Mouse (Mus musculus): ENCODE measurements around the gene Sh2d6. TPM values are rescaled to one million over a fixed set of nuclear protein-coding genes. Genes with fewer than 3 reads are reported as not detected.
A peak's percentile ranks its signal among the peaks of the same experiment; 100 is the strongest.
"Not testable (repeated sequence)": the region's sequence is repeated elsewhere in the genome, so short reads cannot be mapped to it uniquely, and the experiment has no call there.

Gene Sh2d6
- polyA plus RNA-seq, 1 experiment from 2014 or later = not detected

DNA sequence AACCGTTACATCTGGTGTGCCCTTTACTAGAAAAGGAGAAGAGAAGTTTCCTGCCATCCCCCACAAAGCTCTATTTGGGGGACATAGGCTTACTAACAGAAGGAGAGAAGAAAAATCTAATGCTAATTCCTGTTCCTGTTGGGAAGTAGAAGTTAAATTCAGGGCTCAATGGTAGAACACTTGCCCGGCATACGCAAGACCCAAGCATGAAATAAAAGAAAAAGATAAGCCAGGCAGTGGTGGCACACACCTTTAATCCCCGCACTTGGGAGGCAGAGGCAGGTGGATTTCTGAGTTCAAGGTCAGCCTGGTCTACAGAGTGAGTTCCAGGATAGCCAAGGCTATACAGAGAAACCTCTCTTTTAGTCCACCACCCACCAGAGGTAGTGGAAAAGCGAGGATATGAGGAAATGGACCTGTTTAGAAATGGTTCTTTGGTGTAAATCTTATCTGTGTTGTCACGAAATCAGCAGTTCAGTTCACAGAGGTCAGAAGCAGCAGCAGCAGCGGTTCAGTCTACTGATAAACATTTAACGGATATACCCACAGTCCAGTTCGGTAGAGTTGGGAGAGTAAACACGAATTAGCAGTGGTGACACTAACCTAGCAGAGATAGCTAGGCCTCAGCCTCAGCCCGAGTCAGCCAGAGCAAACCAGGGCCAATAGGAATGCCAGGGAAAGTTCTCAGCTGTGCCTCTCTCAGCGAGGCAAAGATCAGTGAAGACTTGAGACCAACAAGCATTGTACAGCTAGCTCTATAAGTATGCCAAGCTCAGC, 41.7 kb downstream of the Sh2d6 start:
- Histone ChIP-seq H3K27me3 (ENCODE audit: control insufficient read depth, insufficient read depth, low read length) (no peaks in the 10 kb centered on the region), H3K4me1 (ENCODE audit: control insufficient read depth, insufficient read depth, low read length) (no peaks in the 10 kb centered on the region), H3K9me3 (ENCODE audit: control insufficient read depth, low read length) (no peaks in the 10 kb centered on the region), H3K36me3 (ENCODE audit: control insufficient read depth, insufficient read depth, low read length) (no peaks in the 10 kb centered on the region), H3K27ac (ENCODE audit: low read depth, low read length) (no peak overlapping the region), H3K4me3 (ENCODE audit: low read length) (no peak overlapping the region), H3K9ac (ENCODE audit: low read depth, low read length) (no peak overlapping the region), H3K4me2 (replicated peaks; ENCODE audit: low read depth, low read length) (no peak overlapping the region)
- ATAC-seq (ENCODE audit: low FRiP score, low TSS enrichment) = no peak
- 87% methylated on average over 12 of the region's 12 CpGs for WGBS

DNA sequence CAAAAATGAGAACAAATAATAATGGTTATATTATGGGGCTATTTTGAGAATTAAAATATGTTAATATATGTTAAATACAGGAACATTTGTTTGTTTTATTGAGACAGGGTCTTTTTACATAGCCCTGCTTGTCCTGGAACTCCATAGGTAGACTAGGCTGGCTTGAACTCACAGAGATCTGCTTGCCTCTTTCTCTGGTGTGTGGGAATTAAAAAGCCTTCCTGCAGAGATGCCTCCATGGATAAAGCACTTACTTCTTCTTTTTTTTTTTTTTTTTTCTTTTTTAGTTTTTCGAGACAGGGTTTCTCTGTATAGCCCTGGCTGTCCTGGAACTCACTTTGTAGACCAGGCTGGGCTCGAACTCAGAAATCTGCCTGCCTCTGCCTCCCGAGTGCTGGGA, 42.8 kb downstream of the Sh2d6 start:
- H3K27ac ChIP-seq (ENCODE audit: low read depth, low read length); H3K9ac ChIP-seq (ENCODE audit: low read depth, low read length); ATAC-seq (ENCODE audit: low FRiP score, low TSS enrichment); H3K27me3 ChIP-seq (ENCODE audit: control insufficient read depth, insufficient read depth, low read length); H3K4me2 ChIP-seq (replicated peaks; ENCODE audit: low read depth, low read length); H3K4me3 ChIP-seq (ENCODE audit: low read length); H3K36me3 ChIP-seq (ENCODE audit: control insufficient read depth, insufficient read depth, low read length); H3K9me3 ChIP-seq (ENCODE audit: control insufficient read depth, low read length); H3K4me1 ChIP-seq (ENCODE audit: control insufficient read depth, insufficient read depth, low read length): not testable (repeated sequence)
- 88% methylated on average over 3 of the region's 3 CpGs for WGBS

DNA sequence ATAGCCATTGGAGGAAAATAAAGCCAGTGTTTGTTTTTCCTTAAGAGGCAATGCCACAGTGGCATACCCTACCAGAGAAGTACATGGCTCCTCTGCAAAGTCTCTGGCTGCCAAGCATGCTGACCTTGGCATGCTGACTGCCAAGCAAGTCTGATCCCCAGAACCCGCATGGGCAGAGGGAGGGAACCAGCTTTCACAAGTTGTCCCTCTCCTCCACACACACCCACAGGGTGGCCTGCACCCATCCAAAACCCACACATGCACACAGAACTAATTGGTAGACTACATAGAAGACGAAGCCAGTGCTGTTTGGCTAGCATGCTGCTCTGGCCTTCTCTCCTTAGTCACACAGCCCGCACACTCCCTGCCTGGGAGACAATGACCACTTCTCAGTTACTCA, 43.9 kb downstream of the Sh2d6 start:
- no peak overlapping the region for H3K4me3 ChIP-seq (ENCODE audit: low read length)
- no peak overlapping the region for H3K4me2 ChIP-seq (replicated peaks; ENCODE audit: low read depth, low read length)
- no peak overlapping the region for H3K27ac ChIP-seq (ENCODE audit: low read depth, low read length)
- no peaks in the 10 kb centered on the region for H3K9me3 ChIP-seq (ENCODE audit: control insufficient read depth, low read length)
- ATAC-seq (ENCODE audit: low FRiP score, low TSS enrichment) = no peak
- no peaks in the 10 kb centered on the region for H3K27me3 ChIP-seq (ENCODE audit: control insufficient read depth, insufficient read depth, low read length)
- H3K9ac ChIP-seq (ENCODE audit: low read depth, low read length) = no peak overlapping the region
- no peaks in the 10 kb centered on the region for H3K36me3 ChIP-seq (ENCODE audit: control insufficient read depth, insufficient read depth, low read length)
- WGBS = 93% methylated on average over 3 of the region's 3 CpGs
- H3K4me1 ChIP-seq (ENCODE audit: control insufficient read depth, insufficient read depth, low read length) = no peaks in the 10 kb centered on the region

DNA sequence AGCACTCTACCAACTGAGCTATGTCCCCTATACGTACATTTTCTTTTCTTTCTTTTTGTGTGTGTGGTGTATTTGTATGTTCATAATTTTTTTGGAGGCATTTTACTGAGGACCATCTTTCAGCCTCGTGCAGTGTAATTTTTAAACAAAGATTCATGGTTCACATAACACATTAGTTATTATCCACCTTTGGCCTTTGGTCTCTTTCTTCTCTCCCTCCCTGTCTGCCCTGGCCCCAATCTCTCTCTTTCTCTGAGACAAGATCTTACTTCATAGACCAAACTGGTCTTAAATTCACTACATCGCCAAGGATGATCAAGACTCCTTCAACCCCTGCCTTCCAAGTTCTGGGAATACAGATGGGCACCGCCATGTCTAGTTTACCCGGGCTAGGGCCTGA, 44.7 kb downstream of the Sh2d6 start:
- no peaks in the 10 kb centered on the region for H3K4me1 ChIP-seq (ENCODE audit: control insufficient read depth, insufficient read depth, low read length)
- H3K27me3 ChIP-seq (ENCODE audit: control insufficient read depth, insufficient read depth, low read length) = no peaks in the 10 kb centered on the region
- no peaks in the 10 kb centered on the region for H3K36me3 ChIP-seq (ENCODE audit: control insufficient read depth, insufficient read depth, low read length)
- 90% methylated on average over 5 of the region's 5 CpGs for WGBS
- H3K27ac ChIP-seq (ENCODE audit: low read depth, low read length) = no peak overlapping the region
- H3K9ac ChIP-seq (ENCODE audit: low read depth, low read length) = no peak overlapping the region
- H3K4me3 ChIP-seq (ENCODE audit: low read length) = no peak overlapping the region
- H3K4me2 ChIP-seq (replicated peaks; ENCODE audit: low read depth, low read length) = no peak overlapping the region
- no peak for ATAC-seq (ENCODE audit: low FRiP score, low TSS enrichment)
- no peaks in the 10 kb centered on the region for H3K9me3 ChIP-seq (ENCODE audit: control insufficient read depth, low read length)

DNA sequence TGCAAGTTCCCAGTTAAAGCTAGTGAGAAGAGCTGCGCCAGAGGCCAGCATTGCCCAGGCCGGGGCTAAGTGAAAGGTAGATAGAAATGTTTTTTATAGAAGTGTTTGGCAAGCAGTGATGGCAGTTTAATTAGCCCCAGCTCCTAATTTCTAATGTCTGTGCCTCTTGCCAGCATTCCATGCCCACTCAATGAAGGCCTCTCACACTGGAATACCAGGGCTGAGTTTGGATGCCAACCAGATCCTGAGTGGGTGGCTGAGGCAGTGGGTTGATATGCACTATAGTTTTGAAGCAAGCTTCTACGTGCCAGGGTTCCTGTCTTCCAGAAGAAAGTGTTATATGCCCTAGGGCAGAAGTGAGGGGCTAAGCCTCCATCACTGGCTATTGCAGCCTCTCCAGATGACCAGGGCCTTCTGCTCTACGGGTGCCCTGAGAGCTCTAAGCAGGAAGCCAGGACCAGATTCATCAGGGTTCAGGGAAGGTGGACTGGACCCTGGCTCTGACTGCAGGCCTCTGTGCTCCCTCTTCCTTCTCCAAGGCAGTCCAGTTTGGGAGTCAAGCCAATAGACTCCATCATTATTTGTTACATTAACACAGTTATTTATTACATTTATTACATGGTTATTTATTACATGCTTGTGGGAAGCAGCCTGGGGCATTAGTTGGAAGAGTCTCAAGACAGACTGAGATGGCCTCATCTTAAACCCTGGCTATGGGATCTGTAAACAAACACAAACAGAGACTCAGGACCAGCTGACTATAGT, 46.1 kb downstream of the Sh2d6 start:
- ATAC-seq (ENCODE audit: low FRiP score, low TSS enrichment) = no peak

DNA sequence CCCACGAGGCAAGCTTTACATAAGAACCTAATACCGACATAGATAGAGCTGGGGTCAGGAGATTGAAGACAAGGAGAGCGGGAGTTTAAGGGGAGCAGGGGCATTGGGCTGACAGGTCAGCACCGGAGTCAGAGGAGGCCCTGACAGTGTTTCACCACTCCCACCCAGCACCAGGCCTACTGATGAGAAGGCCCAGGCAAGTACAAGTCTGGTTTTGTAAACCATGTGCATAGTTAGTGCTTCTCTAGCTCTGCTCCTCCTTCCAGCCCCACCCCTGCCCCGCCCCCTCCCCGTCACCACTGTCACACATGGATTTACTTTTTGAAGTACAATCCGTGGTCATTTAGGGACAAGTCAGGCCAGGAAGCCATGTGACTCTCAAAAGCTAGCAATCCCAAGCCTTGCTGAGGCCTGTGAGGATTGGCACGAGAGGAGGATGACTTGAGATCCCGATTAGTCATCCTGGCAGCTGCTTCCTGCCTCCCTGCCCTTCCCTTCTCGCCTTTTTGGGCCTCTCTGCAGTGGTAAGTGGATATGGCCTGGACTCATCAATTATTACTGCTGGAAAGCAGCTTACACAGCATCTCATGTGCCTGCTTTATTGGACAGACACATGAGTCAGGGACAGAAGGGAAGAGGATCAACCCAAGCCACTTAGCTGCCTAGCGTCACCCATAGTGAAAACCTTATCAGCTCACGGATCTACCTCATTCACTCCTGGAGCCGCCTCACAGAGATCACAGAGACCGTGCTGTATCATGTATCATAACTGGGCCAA, 48.1 kb downstream of the Sh2d6 start:
- Histone ChIP-seq H3K27me3 (ENCODE audit: control insufficient read depth, insufficient read depth, low read length) (no peaks in the 10 kb centered on the region), H3K9ac (ENCODE audit: low read depth, low read length) (no peak overlapping the region), H3K9me3 (ENCODE audit: control insufficient read depth, low read length) (no peaks in the 10 kb centered on the region), H3K4me1 (ENCODE audit: control insufficient read depth, insufficient read depth, low read length) (no peaks in the 10 kb centered on the region), H3K4me3 (ENCODE audit: low read length) (no peak overlapping the region), H3K4me2 (replicated peaks; ENCODE audit: low read depth, low read length) (no peak overlapping the region), H3K36me3 (ENCODE audit: control insufficient read depth, insufficient read depth, low read length) (no peaks in the 10 kb centered on the region), H3K27ac (ENCODE audit: low read depth, low read length) (no peak overlapping the region)
- peak; percentile 84 for ATAC-seq (ENCODE audit: low FRiP score, low TSS enrichment)
- 25% methylated on average over 14 of the region's 14 CpGs for WGBS

More for the DNA sequence above, 46.1 kb downstream of the Sh2d6 start:
- H3K27ac ChIP-seq (ENCODE audit: low read depth, low read length) = no peak overlapping the region
- no peaks in the 10 kb centered on the region for H3K27me3 ChIP-seq (ENCODE audit: control insufficient read depth, insufficient read depth, low read length)
- H3K4me1 ChIP-seq (ENCODE audit: control insufficient read depth, insufficient read depth, low read length) = no peaks in the 10 kb centered on the region
- 79% methylated on average over 4 of the region's 4 CpGs for WGBS
- no peak overlapping the region for H3K4me3 ChIP-seq (ENCODE audit: low read length)
- no peak overlapping the region for H3K9ac ChIP-seq (ENCODE audit: low read depth, low read length)
- H3K4me2 ChIP-seq (replicated peaks; ENCODE audit: low read depth, low read length) = no peak overlapping the region
- no peaks in the 10 kb centered on the region for H3K36me3 ChIP-seq (ENCODE audit: control insufficient read depth, insufficient read depth, low read length)
- no peaks in the 10 kb centered on the region for H3K9me3 ChIP-seq (ENCODE audit: control insufficient read depth, low read length)

DNA sequence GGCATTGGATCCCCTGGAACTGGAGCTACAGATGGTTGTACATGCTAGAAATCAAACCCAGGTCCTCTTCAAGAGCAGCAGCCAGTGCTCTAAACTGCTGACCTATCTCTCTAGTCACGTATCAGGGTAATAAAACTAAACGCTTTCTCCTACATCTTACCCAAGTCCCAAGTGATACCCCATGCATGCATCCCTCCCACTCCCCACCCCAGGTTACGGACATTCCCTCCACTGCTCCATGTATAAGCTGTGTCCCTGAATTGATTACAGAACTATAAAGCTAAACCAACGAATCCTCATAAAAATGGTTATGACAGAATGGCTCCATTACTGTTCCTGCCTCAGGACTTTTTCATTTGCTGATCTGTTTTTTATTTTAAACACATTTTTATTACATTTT, 55.3 kb downstream of the Sh2d6 start:
- H3K4me1 ChIP-seq (ENCODE audit: control insufficient read depth, insufficient read depth, low read length) = peaks cover 4% of the 10 kb centered on the region; the same call in 1 of the 2 replicates
- H3K4me3 ChIP-seq (ENCODE audit: low read length) = no peak overlapping the region
- H3K9me3 ChIP-seq (ENCODE audit: control insufficient read depth, low read length) = no peaks in the 10 kb centered on the region
- no peaks in the 10 kb centered on the region for H3K27me3 ChIP-seq (ENCODE audit: control insufficient read depth, insufficient read depth, low read length)
- 0 out of 2 replicates have a peak, but pooled peaks have one; percentile 25 for ATAC-seq (ENCODE audit: low FRiP score, low TSS enrichment)
- WGBS = 55% methylated on average over 4 of the region's 4 CpGs
- H3K36me3 ChIP-seq (ENCODE audit: control insufficient read depth, insufficient read depth, low read length) = no peaks in the 10 kb centered on the region
- H3K27ac ChIP-seq (ENCODE audit: low read depth, low read length) = no peak overlapping the region
- H3K9ac ChIP-seq (ENCODE audit: low read depth, low read length) = no peak overlapping the region
- H3K4me2 ChIP-seq (replicated peaks; ENCODE audit: low read depth, low read length) = no peak overlapping the region

DNA sequence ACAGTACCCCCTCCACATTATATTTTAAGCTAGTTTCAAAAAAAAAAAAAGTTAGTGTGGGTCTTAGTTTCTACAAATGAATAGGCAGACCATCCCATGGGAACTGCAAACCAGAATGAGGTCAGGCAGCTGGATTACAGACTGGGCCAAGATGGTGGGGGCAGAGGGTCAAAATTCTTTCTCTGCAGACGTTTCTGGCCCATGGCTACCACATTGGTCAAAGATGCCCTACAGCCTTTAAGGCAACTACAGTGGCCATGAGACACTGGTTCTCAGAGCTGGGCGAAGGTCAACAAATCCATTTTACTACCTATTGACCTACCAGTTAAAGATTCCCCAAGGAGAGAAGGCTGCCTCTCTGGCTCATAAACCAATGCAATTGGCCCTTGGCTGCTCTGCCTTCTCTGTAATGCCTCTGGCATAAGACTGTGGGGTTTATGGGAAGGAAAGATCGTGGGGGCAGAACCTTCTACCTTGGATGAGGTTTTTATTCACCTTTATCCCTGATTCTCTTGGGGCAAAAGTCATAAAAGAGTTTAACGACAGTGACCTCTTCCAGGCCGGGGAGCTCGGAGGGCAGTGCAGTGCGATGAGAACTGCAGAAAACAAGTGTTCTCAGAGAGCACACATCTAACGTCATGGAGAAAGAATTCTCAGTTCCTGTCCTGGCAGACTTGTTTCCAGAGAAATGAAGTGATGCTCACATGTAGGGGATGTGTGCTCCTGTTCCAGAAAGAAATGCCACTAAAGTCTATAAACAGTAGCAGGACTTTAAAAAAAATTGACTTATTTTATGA, 55.9 kb downstream of the Sh2d6 start:
- Histone ChIP-seq H3K27me3 (ENCODE audit: control insufficient read depth, insufficient read depth, low read length) (no peaks in the 10 kb centered on the region), H3K4me1 (ENCODE audit: control insufficient read depth, insufficient read depth, low read length) (peaks cover 6% of the 10 kb centered on the region; the same call in 1 of the 2 replicates), H3K4me3 (ENCODE audit: low read length) (no peak overlapping the region), H3K27ac (ENCODE audit: low read depth, low read length) (no peak overlapping the region), H3K9me3 (ENCODE audit: control insufficient read depth, low read length) (no peaks in the 10 kb centered on the region), H3K36me3 (ENCODE audit: control insufficient read depth, insufficient read depth, low read length) (no peaks in the 10 kb centered on the region), H3K4me2 (replicated peaks; ENCODE audit: low read depth, low read length) (no peak overlapping the region), H3K9ac (ENCODE audit: low read depth, low read length) (no peak overlapping the region)
- peak; percentile 43; the same call in 1 of the 2 replicates for ATAC-seq (ENCODE audit: low FRiP score, low TSS enrichment)
- WGBS = 18% methylated on average over 8 of the region's 8 CpGs
